Mouse (Mus musculus): Measurements from ENCODE around the gene Ppm1b. TPM values are rescaled to one million over a fixed set of nuclear protein-coding genes. Genes with fewer than 3 reads are reported as not detected.

Ppm1b gene
- polyA plus RNA-seq, 1 experiment from 2014 or later: 108 TPM

- Histone ChIP-seq H3K27me3 (no peaks in the 10 kb centered on the region), H3K36me3 (replicated peaks) (no peaks in the 10 kb centered on the region), H3K4me3 (replicated peaks) (no peak overlapping the region), H3K4me2 (no peak overlapping the region), H3K4me1 (no peaks in the 10 kb centered on the region), H3K9me3 (no peaks in the 10 kb centered on the region), H3K9ac (no peak overlapping the region), H3K27ac (no peak overlapping the region)
- ATAC-seq (ENCODE audit: low FRiP score): no peak
- 96% methylated on average over 10 of the region's 10 CpGs for WGBS
Observed at GRCm38 (mm10) chr17:85028797-85029196, 72.3 kb downstream of the Ppm1b start.

GRCm38 (mm10) chr17:85030651-85031050 is 74.1 kb downstream of the Ppm1b start:
- Histone ChIP-seq H3K36me3 (replicated peaks) (no peaks in the 10 kb centered on the region), H3K9ac (no peak overlapping the region), H3K4me3 (replicated peaks) (no peak overlapping the region), H3K27ac (no peak overlapping the region), H3K4me2 (no peak overlapping the region), H3K9me3 (no peaks in the 10 kb centered on the region), H3K27me3 (no peaks in the 10 kb centered on the region), H3K4me1 (no peaks in the 10 kb centered on the region)
- 75% methylated on average over 5 of the region's 5 CpGs for WGBS
- no peak for ATAC-seq (ENCODE audit: low FRiP score)

GRCm38 (mm10) chr17:85033087-85033486 is 76.5 kb downstream of the Ppm1b start:
- ATAC-seq (ENCODE audit: low FRiP score): no peak
- WGBS: 88% methylated on average over 3 of the region's 3 CpGs
- H3K4me2 ChIP-seq: no peak overlapping the region
- no peak overlapping the region for H3K9ac ChIP-seq
- H3K36me3 ChIP-seq (replicated peaks): no peaks in the 10 kb centered on the region
- H3K9me3 ChIP-seq: no peaks in the 10 kb centered on the region
- H3K27me3 ChIP-seq: no peaks in the 10 kb centered on the region
- H3K27ac ChIP-seq: no peak overlapping the region
- no peak overlapping the region for H3K4me3 ChIP-seq (replicated peaks)
- H3K4me1 ChIP-seq: no peaks in the 10 kb centered on the region

GRCm38 (mm10) chr17:85034068-85034467 is 77.5 kb downstream of the Ppm1b start:
- Histone ChIP-seq H3K27me3 (no peaks in the 10 kb centered on the region), H3K4me1 (no peaks in the 10 kb centered on the region), H3K9ac (no peak overlapping the region), H3K9me3 (no peaks in the 10 kb centered on the region), H3K4me2 (no peak overlapping the region), H3K27ac (no peak overlapping the region), H3K4me3 (replicated peaks) (no peak overlapping the region), H3K36me3 (replicated peaks) (no peaks in the 10 kb centered on the region)
- ATAC-seq (ENCODE audit: low FRiP score): no peak
- 68% methylated on average over 11 of the region's 11 CpGs for WGBS

GRCm38 (mm10) chr17:85037855-85038254 is 81.3 kb downstream of the Ppm1b start:
- Histone ChIP-seq H3K4me2 (no peak overlapping the region), H3K27me3 (no peaks in the 10 kb centered on the region), H3K4me3 (replicated peaks) (no peak overlapping the region), H3K9me3 (no peaks in the 10 kb centered on the region), H3K4me1 (no peaks in the 10 kb centered on the region), H3K9ac (no peak overlapping the region), H3K27ac (no peak overlapping the region), H3K36me3 (replicated peaks) (no peaks in the 10 kb centered on the region)
- 88% methylated on average over 5 of the region's 5 CpGs for WGBS
- no peak for ATAC-seq (ENCODE audit: low FRiP score)

- no peaks in the 10 kb centered on the region for H3K9me3 ChIP-seq
- H3K36me3 ChIP-seq (replicated peaks): no peaks in the 10 kb centered on the region
- H3K4me1 ChIP-seq: no peaks in the 10 kb centered on the region
- no peak overlapping the region for H3K4me2 ChIP-seq
- WGBS: 84% methylated on average over 4 of the region's 4 CpGs
- H3K27ac ChIP-seq: no peak overlapping the region
- no peak for ATAC-seq (ENCODE audit: low FRiP score)
- H3K27me3 ChIP-seq: no peaks in the 10 kb centered on the region
- H3K4me3 ChIP-seq (replicated peaks): no peak overlapping the region
- H3K9ac ChIP-seq: no peak overlapping the region
Observed at GRCm38 (mm10) chr17:85038311-85038710, 81.8 kb downstream of the Ppm1b start.

GRCm38 (mm10) chr17:85038761-85039160 is 82.2 kb downstream of the Ppm1b start:
- WGBS: 92% methylated on average over 5 of the region's 5 CpGs
- Histone ChIP-seq H3K4me2 (no peak overlapping the region), H3K9ac (no peak overlapping the region), H3K36me3 (replicated peaks) (no peaks in the 10 kb centered on the region), H3K27me3 (no peaks in the 10 kb centered on the region), H3K9me3 (no peaks in the 10 kb centered on the region), H3K4me1 (no peaks in the 10 kb centered on the region), H3K27ac (no peak overlapping the region), H3K4me3 (replicated peaks) (no peak overlapping the region)
- ATAC-seq (ENCODE audit: low FRiP score): no peak

- no peak overlapping the region for H3K4me2 ChIP-seq
- WGBS: 89% methylated on average over 7 of the region's 7 CpGs
- no peak overlapping the region for H3K27ac ChIP-seq
- H3K4me3 ChIP-seq (replicated peaks): no peak overlapping the region
- H3K4me1 ChIP-seq: no peaks in the 10 kb centered on the region
- no peaks in the 10 kb centered on the region for H3K27me3 ChIP-seq
- H3K36me3 ChIP-seq (replicated peaks): no peaks in the 10 kb centered on the region
- no peak for ATAC-seq (ENCODE audit: low FRiP score)
- H3K9me3 ChIP-seq: no peaks in the 10 kb centered on the region
- no peak overlapping the region for H3K9ac ChIP-seq
Observed at GRCm38 (mm10) chr17:85040913-85041312, 84.4 kb downstream of the Ppm1b start.

GRCm38 (mm10) chr17:85042419-85042818 is 85.9 kb downstream of the Ppm1b start:
- Histone ChIP-seq H3K36me3 (replicated peaks) (no peaks in the 10 kb centered on the region), H3K4me1 (no peaks in the 10 kb centered on the region), H3K4me3 (replicated peaks) (no peak overlapping the region), H3K9me3 (no peaks in the 10 kb centered on the region), H3K9ac (no peak overlapping the region), H3K4me2 (no peak overlapping the region), H3K27ac (no peak overlapping the region), H3K27me3 (no peaks in the 10 kb centered on the region)
- 75% methylated on average over 6 of the region's 6 CpGs for WGBS
- no peak for ATAC-seq (ENCODE audit: low FRiP score)

- H3K36me3 ChIP-seq (replicated peaks): no peaks in the 10 kb centered on the region
- H3K27ac ChIP-seq: no peak overlapping the region
- no peak overlapping the region for H3K4me2 ChIP-seq
- no peak overlapping the region for H3K4me3 ChIP-seq (replicated peaks)
- no peak overlapping the region for H3K9ac ChIP-seq
- no peaks in the 10 kb centered on the region for H3K9me3 ChIP-seq
- ATAC-seq (ENCODE audit: low FRiP score): no peak
- WGBS: 90% methylated on average over 6 of the region's 6 CpGs
- H3K4me1 ChIP-seq: no peaks in the 10 kb centered on the region
- no peaks in the 10 kb centered on the region for H3K27me3 ChIP-seq
Observed at GRCm38 (mm10) chr17:85043404-85043816, 86.9 kb downstream of the Ppm1b start.

- WGBS: 95% methylated on average over 5 of the region's 5 CpGs
- no peak for ATAC-seq (ENCODE audit: low FRiP score)
- H3K27me3 ChIP-seq: no peaks in the 10 kb centered on the region
- no peak overlapping the region for H3K27ac ChIP-seq
- H3K9me3 ChIP-seq: no peaks in the 10 kb centered on the region
- H3K36me3 ChIP-seq (replicated peaks): no peaks in the 10 kb centered on the region
- no peak overlapping the region for H3K9ac ChIP-seq
- H3K4me3 ChIP-seq (replicated peaks): no peak overlapping the region
- no peak overlapping the region for H3K4me2 ChIP-seq
- H3K4me1 ChIP-seq: no peaks in the 10 kb centered on the region
Observed at GRCm38 (mm10) chr17:85044466-85044865, 87.9 kb downstream of the Ppm1b start.

- no peak for ATAC-seq (ENCODE audit: low FRiP score)
- WGBS: 84% methylated on average over 12 of the region's 12 CpGs
Observed at GRCm38 (mm10) chr17:85045160-85045559, 88.6 kb downstream of the Ppm1b start.

GRCm38 (mm10) chr17:85048379-85048778 is 91.8 kb downstream of the Ppm1b start:
- Histone ChIP-seq H3K36me3 (replicated peaks) (no peaks in the 10 kb centered on the region), H3K9ac (no peak overlapping the region), H3K4me1 (no peaks in the 10 kb centered on the region), H3K4me3 (replicated peaks) (no peak overlapping the region), H3K27me3 (no peaks in the 10 kb centered on the region), H3K9me3 (no peaks in the 10 kb centered on the region), H3K4me2 (no peak overlapping the region), H3K27ac (no peak overlapping the region)
- whole genome bisulfite sequencing: 91% methylated on average over 5 of the region's 5 CpGs
- ATAC-seq (ENCODE audit: low FRiP score): no peak

More at GRCm38 (mm10) chr17:85045160-85045559, 88.6 kb downstream of the Ppm1b start:
- Histone ChIP-seq H3K27ac (no peak overlapping the region), H3K4me1 (no peaks in the 10 kb centered on the region), H3K4me3 (replicated peaks) (no peak overlapping the region), H3K27me3 (no peaks in the 10 kb centered on the region), H3K36me3 (replicated peaks) (no peaks in the 10 kb centered on the region), H3K9me3 (no peaks in the 10 kb centered on the region), H3K4me2 (no peak overlapping the region), H3K9ac (no peak overlapping the region)

- H3K9me3 ChIP-seq: no peaks in the 10 kb centered on the region
- ATAC-seq (ENCODE audit: low FRiP score): no peak
- H3K4me2 ChIP-seq: no peak overlapping the region
- 88% methylated on average over 7 of the region's 7 CpGs for WGBS
- no peak overlapping the region for H3K4me3 ChIP-seq (replicated peaks)
- no peaks in the 10 kb centered on the region for H3K27me3 ChIP-seq
- no peak overlapping the region for H3K9ac ChIP-seq
- no peaks in the 10 kb centered on the region for H3K4me1 ChIP-seq
- peaks cover 10% of the 10 kb centered on the region for H3K36me3 ChIP-seq (replicated peaks)
- no peak overlapping the region for H3K27ac ChIP-seq
Observed at GRCm38 (mm10) chr17:85058276-85058675, 101.7 kb downstream of the Ppm1b start.

Data from forebrain, embryonic 12.5 days (tissue).